Mouse (Mus musculus) heart, postnatal 0 days (tissue): ENCODE measurements around the gene Podxl.

ENCODE experiments used
- CTCF ChIP-seq: IDR thresholded peaks from 2 replicates; pipeline ENCODE4 v1.5.1; 2016; ENCODE audit warnings: antibody characterized with exemption, control low read depth, low read depth
- EP300 ChIP-seq: IDR thresholded peaks from 2 replicates; pipeline ENCODE4 v1.6.1; 2016; ENCODE audit warnings: antibody characterized with exemption, low read depth

DNA sequence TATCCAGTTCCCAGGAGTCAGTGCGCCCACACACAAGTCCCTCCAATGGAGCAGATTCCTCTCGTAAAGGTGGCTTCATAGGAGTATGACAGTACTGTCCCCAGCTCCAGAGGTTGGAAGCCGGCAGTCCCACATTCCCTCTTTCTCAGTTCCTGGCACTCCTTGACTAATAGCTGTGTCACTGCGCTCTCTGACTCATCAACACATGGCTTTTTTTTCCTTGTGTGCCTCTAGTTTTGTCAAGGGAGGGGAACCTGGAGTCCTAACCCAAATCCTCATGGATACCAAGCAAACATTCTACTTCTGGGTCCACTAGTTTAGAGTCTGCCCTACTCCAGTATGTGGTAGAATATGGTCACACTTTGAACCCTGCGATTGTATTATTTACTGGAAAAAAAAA lies 29.1 kb downstream of the Podxl start:
- TF ChIP-seq CTCF (no peak), EP300 (no peak)
